Mouse (Mus musculus) urinary bladder, adult 2 months (tissue): ENCODE results near the gene Olfr412. TPM values are rescaled to one million over a fixed set of nuclear protein-coding genes. Genes with fewer than 3 reads are reported as not detected.

Experiments used
- DNase-seq: peaks from one replicate; pipeline ENCODE4 v3.0.0; 2022; ENCODE audit warnings: low spot score
- polyA plus RNA-seq: library from polyadenylated mRNA; depleted of rRNA; stranded (reverse); fragments of >200 nt; gene quantifications from 2 replicates; pipeline ENCODE4 v1.2.3, GENCODE M21; 2012; rRNA removed

Gene Olfr412
- not detected in 2 replicates for polyA plus RNA-seq

DNA sequence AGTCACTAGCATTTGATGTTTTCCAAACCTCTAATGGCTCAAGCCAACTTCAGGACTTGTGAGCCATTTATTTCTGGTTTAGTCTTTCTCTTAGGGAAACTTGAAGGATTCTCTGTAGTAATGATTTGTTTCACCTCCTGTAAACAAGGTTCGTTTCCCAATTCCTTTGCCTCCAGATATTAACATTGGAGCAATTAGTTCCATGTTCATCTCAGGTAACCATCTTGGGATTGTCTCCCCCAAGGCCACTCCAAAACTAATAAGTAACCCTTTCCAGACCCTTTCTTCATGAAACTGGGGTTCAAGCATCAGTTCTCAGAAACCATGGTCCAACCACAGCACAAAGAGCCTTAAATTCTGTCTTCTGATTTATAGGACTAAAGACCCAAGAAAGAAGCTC lies at the start of gene Olfr412:
Gene Olfr412, plus strand, starts transcription at position 301 of the 400 bp plus-strand sequence.
- DNase-seq: no peak

DNA sequence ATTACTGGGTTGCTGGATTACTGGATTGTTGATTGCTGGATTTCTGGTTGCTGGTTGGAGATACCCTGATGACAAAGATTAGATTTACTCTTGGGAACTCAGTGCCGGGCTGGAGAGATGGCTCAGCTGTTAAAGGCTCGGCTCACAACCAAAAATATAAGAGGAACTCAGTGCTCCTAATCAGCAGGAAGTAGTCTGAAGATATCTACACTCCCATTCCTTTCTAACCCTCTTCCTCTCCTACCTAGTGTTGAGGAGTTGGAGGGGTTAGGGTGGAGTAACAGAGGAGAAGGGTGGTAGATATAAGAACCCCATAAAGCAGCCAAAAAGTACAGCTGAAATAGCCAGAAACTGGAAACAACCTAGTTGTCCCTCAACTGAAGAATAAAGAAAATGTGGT lies 35.8 kb upstream of the Olfr412 start:
- DNase-seq: no peak

- no peak for DNase-seq
These were observed 33.1 kb upstream of the Olfr412 start for GRCm38 (mm10) chr11:74328781-74329180.

GRCm38 (mm10) chr11:74337931-74338330 lies 23.9 kb upstream of the Olfr412 start, which contains the start of gene Olfr410:
Gene Olfr410 (minus strand): TSS chr11:74338031.
- no peak for DNase-seq

GRCm38 (mm10) chr11:74352550-74352949 lies 9.3 kb upstream of the Olfr412 start, which contains the start of gene Olfr411:
Gene Olfr411 (minus strand): TSS chr11:74352650.
- no peak for DNase-seq

DNA sequence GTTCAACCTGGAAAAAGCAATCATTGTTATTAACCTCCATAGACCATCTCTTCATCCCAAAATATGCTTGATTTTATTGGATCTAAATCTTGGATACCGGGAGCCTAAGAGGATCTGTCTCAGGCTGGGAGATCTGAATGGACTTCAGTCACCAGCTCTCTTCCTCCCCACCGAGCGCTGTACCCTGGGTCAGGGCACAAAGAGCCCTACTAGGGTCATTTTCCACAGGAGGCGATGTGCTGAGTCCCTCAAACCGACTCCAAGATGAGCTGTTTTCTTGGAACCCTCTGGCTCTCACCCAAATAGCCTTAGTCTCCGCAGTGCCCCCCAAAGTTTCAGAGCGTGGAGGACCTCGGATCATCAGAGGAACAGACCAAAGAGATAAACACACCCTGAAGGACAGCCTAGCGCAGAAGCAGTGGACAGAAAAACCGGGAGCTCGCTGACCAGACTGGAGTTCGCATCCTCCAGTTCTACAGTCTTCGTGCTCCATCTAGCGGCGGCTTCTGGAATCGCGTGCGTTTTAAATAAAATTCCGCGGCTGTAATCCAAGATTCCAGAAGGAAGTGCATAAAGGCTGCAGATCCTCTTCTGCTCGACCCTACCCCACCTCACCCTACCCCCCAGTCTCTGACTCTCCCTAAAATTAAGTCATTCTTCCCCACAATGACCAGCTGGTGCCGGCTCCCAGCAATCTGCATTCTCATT lies 9.7 kb downstream of the Olfr412 start:
- peak; percentile 55 for DNase-seq

GRCm38 (mm10) chr11:74376847-74377246 lies 15.0 kb downstream of the Olfr412 start:
- DNase-seq: no peak

GRCm38 (mm10) chr11:74379166-74379873 lies 17.5 kb downstream of the Olfr412 start:
- no peak for DNase-seq

DNA sequence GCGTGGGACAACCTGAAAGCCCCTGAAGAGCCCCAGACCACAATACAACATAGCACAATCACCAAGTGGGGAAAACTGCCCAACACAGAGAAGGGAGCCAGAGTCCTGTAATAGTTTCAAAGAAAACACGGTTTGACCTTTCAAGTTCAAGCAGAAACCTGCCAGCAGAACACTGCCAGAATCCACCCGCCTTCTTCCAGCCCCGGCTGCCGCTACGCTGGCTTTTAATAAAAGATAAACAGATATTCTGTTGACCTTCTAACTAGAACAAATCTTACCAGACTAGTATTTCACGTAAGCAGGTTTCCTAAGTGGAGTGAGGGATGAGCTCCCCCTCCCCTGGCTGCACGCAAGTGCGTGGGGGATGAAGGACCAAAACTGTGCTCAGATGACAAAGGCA lies 23.8 kb downstream of the Olfr412 start:
- peak; percentile 23 for DNase-seq

DNA sequence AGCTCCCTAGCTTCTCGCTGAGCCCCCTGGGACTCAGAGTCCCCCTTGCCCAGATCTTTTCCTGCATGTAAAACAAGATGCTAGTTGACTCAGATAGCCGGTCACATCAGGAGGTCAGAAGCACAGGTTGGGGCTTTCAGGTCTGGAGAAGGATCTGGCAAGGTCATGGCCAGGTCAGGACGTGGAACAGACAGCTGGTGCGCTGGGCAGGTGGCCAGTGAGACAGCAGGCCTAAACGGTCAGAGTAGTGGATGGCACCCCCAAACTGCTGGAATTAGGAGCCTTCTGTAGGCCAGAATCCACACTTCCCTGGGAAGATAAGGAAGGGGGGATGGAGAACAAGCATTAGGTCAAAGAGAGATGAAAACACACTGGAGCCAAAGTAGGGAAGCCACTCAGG lies 25.3 kb downstream of the Olfr412 start:
- no peak for DNase-seq

GRCm38 (mm10) chr11:74391899-74392298 lies 30.0 kb downstream of the Olfr412 start:
- no peak for DNase-seq

DNA sequence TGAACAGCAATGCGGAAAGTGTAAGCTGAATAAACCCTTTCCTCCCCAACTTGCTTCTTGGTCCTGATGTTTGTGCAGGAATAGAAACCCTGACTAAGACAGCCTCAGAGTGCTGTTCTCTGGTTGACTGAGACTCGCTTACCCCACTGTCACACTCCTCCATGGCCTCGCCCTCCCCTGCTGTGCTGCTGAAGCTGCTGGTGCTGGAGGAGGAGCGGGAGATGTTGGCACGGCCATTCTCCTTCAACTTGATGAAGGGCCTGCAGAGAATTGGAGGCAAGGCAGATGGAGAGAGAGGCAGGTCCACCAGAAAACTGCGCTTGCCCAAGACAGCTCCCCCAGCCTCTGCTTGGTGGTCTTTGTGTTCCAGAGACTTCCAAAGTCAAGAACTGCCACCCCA lies 31.0 kb downstream of the Olfr412 start:
- no peak for DNase-seq

GRCm38 (mm10) chr11:74393489-74393888 lies 31.6 kb downstream of the Olfr412 start:
- no peak for DNase-seq

DNA sequence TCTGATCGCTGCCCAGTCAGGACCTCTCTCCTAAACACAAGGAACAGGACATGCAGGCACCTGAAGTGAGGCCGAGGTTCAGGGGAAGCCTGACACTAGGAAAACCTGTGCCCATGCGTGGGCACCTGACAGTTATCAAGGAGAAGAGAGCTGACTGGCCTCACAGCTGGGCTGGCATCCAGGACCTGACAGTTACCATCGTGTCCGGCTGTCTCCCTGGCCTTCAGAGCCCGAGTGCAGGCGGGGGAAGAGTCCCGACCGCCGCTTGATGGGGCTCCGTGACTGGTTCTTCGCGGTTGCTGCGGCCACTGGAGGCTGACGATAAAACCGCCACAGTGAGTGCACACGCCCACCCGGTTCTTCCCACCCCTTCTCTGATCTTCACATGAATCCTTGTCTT lies 33.7 kb downstream of the Olfr412 start:
- DNase-seq: no peak

DNA sequence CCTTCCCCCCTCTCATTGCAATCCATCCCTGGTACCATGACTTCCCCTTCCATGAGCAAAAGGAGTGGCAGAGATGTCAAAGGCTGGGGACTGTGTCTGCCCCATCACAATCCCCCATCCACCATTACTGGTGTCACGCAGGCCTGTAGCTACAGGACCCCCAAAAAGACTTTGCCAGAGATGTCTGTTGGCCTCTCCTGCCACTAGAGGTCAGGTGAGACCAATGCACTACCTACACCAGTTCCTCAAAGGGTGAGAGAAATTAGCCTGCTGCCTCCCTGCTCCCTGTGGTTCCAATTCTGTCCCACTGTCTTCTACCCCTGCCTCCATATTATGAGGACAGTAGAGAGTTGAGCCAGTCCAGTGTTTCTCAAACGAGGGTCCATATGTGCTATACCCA lies 40.3 kb downstream of the Olfr412 start:
- DNase-seq: no peak

DNA sequence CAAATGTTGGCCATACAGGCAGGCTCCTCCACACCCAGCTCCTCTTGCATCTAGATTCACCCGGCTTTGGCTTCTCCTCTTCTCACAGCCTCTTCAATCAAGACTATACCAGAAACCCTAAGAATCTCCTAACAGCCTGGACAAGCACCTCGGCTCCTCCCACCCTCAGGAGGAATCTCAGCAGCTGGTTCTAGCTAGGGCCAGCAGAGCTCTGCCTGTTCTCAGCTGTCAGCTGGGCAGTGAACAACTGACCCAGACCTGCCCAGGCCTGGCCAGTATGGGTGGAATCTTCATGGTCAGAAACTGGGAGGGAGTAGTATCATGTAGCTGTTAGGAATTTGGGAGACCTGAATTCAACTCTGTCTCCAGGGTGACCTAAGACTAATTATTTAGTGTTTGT lies 42.3 kb downstream of the Olfr412 start:
- no peak for DNase-seq

DNA sequence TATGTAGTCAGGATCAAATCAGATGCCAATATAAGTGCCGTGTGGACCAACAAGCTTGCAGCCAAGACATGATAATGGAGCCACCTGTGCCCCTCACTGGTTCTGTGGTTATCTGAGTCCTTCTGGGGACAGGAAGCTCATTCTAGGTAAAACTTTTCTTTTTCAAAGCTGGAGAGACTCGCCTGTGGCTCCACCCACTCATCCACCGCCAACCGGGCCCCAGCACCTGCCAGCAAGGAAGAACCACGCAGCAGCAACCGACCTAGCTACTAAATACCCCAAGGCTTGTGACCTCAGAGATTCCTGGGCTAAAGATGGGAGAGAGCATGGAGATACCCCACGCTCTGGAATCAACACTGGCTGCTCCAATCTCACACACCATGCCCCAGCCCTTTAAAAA lies 43.3 kb downstream of the Olfr412 start:
- DNase-seq: no peak

- peak; percentile 85 for DNase-seq
These were observed 46.9 kb downstream of the Olfr412 start for GRCm38 (mm10) chr11:74408587-74409446.

DNA sequence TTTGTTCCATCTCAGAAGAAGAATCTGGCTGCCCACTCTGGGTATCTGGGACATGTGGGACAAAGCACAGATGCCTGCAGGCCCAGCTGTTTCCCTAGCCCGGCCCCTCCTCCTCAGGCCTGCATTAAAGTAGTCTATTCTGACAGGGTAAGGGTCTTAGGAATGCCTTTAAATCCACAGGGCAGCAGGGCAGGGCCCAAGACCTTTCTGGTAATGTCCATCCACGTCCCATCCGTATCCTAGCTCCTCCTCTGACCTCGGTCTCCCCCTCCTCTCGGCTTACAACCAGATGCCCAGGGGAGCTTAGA lies 47.5 kb downstream of the Olfr412 start:
- no peak for DNase-seq

DNA sequence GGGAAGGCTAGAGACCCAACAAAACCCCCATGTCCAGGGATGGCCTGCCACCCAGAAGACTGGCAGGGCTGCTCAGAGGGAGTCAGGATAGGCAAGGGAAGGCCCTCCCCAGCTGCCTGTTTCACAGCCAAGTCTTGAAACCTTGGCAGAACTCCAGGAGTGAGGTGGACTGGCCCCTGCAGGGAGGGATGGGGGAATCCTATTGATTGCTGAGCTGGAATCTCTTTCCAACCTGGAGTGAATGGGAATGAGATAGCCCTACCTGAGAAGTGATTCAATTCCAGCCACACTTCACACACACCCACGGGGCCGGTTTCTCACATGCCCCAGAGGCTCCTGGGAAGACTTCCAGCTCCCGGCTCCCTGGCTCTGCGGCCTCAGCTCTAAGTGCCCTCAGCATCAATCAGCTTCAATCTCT lies 47.9 kb downstream of the Olfr412 start:
- DNase-seq: no peak

GRCm38 (mm10) chr11:74411943-74412342 lies 50.1 kb downstream of the Olfr412 start:
- no peak for DNase-seq

DNA sequence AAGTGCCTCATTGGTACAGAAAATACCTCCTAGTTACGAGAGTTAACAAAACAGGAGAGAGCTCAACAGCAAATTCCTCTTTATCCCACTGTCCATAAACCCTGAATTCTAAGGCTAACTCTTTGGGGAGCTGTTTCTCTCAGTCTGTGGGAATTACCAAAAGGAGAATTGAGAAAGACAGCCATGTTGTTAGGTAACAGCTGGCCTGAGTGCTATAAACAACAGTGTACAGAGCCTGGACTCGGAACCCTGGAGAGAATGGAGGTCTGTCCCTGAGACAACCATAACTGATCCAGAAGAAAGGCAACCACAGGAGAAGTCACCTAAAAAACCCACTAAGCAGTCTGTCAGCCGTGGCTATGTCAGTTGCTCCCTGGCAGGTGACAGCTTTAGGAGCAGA lies 50.6 kb downstream of the Olfr412 start:
- DNase-seq: no peak
